Mouse (Mus musculus) hindbrain, embryonic 11.5 days (tissue): Measurements from ENCODE around the gene Cd79b. TPM values are rescaled to one million over a fixed set of nuclear protein-coding genes. Genes with fewer than 3 reads are reported as not detected.

Experiments used
- ATAC-seq: fragments of 200-750 bp; cut with Nextera tagmentation; 2 replicates; pipeline ENCODE4 v1.8.0; 2017; ENCODE audit warnings: mild to moderate bottlenecking, moderate TSS enrichment, moderate library complexity; ENCODE audit not compliant: low FRiP score
- DNase-seq: peaks from one replicate; pipeline ENCODE4 v3.0.0-alpha.2; 2015; ENCODE audit warnings: low spot score
- H3K27ac ChIP-seq: fragments of 300-500 bp; sonication (generic); 2 replicates; pipeline ENCODE4 v1.5.1; 2014; ENCODE audit warnings: mild to moderate bottlenecking, low read depth, low read length
- H3K27me3 ChIP-seq: fragments of 300-500 bp; sonication (generic); 2 replicates; pipeline ENCODE4 v1.6.1; 2014; ENCODE audit warnings: mild to moderate bottlenecking, low read length, moderate library complexity, mixed read lengths; ENCODE audit not compliant: control insufficient read depth, insufficient read depth
- H3K36me3 ChIP-seq: fragments of 300-500 bp; sonication (generic); 2 replicates; pipeline ENCODE4 v1.6.1; 2014; ENCODE audit warnings: mild to moderate bottlenecking, low read length, moderate library complexity, mixed read lengths; ENCODE audit not compliant: control insufficient read depth, insufficient read depth
- H3K4me1 ChIP-seq: fragments of 300-500 bp; sonication (generic); replicated peaks from 2 replicates; pipeline ENCODE4 v1.6.1; 2014; ENCODE audit warnings: low read length, mixed read lengths; ENCODE audit not compliant: control insufficient read depth, insufficient read depth
- H3K4me2 ChIP-seq: fragments of 300-500 bp; sonication (generic); replicated peaks from 2 replicates; pipeline ENCODE4 v1.6.1; 2014; ENCODE audit warnings: mild to moderate bottlenecking, low read depth, low read length
- H3K4me3 ChIP-seq: fragments of 300-500 bp; sonication (generic); 2 replicates; pipeline ENCODE4 v1.5.1; 2014; ENCODE audit warnings: low read depth, low read length
- H3K9ac ChIP-seq: fragments of 300-500 bp; sonication (generic); 2 replicates; pipeline ENCODE4 v1.6.1; 2014; ENCODE audit warnings: low read depth, low read length
- H3K9me3 ChIP-seq: fragments of 300-500 bp; sonication (generic); 2 replicates; pipeline ENCODE4 v1.6.1; 2016; ENCODE audit warnings: low read length; ENCODE audit not compliant: control insufficient read depth
- WGBS: fragments of 180-500 bp; shearing (Covaris S2); extraction: QIAGEN DNeasy Blood & Tissue Kit; methylation state at CpG from one replicate; pipeline ENCODE4 v1.1.7; 2014; 5-methylcytosine and 5-hydroxymethylcytosine counted together
- polyA plus RNA-seq: library from polyadenylated mRNA; unstranded; fragments of >200 nt; fragmentation: Nextera tagmentation; extraction: Ambion mirVana; gene quantifications from 2 replicates; pipeline ENCODE4 v1.2.1, GENCODE M21; 2014

Cd79b gene
- polyA plus RNA-seq, 1 experiment from 2014 or later, result 1.9 TPM

- H3K27me3 ChIP-seq, result no peaks in the 10 kb centered on the region
- H3K4me2 ChIP-seq, result no peak overlapping the region
- H3K4me1 ChIP-seq, result no peaks in the 10 kb centered on the region
- no peaks in the 10 kb centered on the region for H3K9me3 ChIP-seq
- no peak for ATAC-seq
- no peak overlapping the region for H3K9ac ChIP-seq
- no peak overlapping the region for H3K4me3 ChIP-seq
- no peaks in the 10 kb centered on the region for H3K36me3 ChIP-seq
- no peak for DNase-seq
- no peak overlapping the region for H3K27ac ChIP-seq
- 79% methylated on average over 11 of the region's 11 CpGs for WGBS
Measured at GRCm38 (mm10) chr11:106308162-106308561, 6.4 kb downstream of the Cd79b start.

GRCm38 (mm10) chr11:106307432-106307831 lies 7.1 kb downstream of the Cd79b start:
- H3K4me2 ChIP-seq, result no peak overlapping the region
- H3K9me3 ChIP-seq, result no peaks in the 10 kb centered on the region
- H3K36me3 ChIP-seq, result no peaks in the 10 kb centered on the region
- H3K27ac ChIP-seq, result no peak overlapping the region
- no peak overlapping the region for H3K9ac ChIP-seq
- WGBS, result 82% methylated on average over 5 of the region's 5 CpGs
- no peaks in the 10 kb centered on the region for H3K4me1 ChIP-seq
- no peak overlapping the region for H3K4me3 ChIP-seq
- no peaks in the 10 kb centered on the region for H3K27me3 ChIP-seq
- DNase-seq (no peak), ATAC-seq (no peak)

- no peak overlapping the region for H3K9ac ChIP-seq
- ATAC-seq (no peak), DNase-seq (no peak)
- H3K4me2 ChIP-seq, result no peak overlapping the region
- H3K36me3 ChIP-seq, result no peaks in the 10 kb centered on the region
- no peaks in the 10 kb centered on the region for H3K9me3 ChIP-seq
- no peak overlapping the region for H3K4me3 ChIP-seq
- no peaks in the 10 kb centered on the region for H3K27me3 ChIP-seq
- no peaks in the 10 kb centered on the region for H3K4me1 ChIP-seq
- no peak overlapping the region for H3K27ac ChIP-seq
- 83% methylated on average over 9 of the region's 9 CpGs for WGBS
Measured at GRCm38 (mm10) chr11:106306758-106307157, 7.8 kb downstream of the Cd79b start.

- Histone ChIP-seq H3K27ac (no peak overlapping the region), H3K4me3 (no peak overlapping the region), H3K9ac (no peak overlapping the region), H3K4me1 (no peaks in the 10 kb centered on the region), H3K36me3 (no peaks in the 10 kb centered on the region), H3K4me2 (no peak overlapping the region), H3K9me3 (no peaks in the 10 kb centered on the region), H3K27me3 (no peaks in the 10 kb centered on the region)
- ATAC-seq, result no peak
- 89% methylated on average over 3 of the region's 3 CpGs for WGBS
- no peak for DNase-seq
Measured at GRCm38 (mm10) chr11:106306065-106306385, 8.5 kb downstream of the Cd79b start.

- WGBS, result 79% methylated on average over 10 of the region's 10 CpGs
- no peak for ATAC-seq
Measured at GRCm38 (mm10) chr11:106305348-106306064, 9.1 kb downstream of the Cd79b start.

GRCm38 (mm10) chr11:106302634-106303033 lies 11.9 kb downstream of the Cd79b start:
- H3K9ac ChIP-seq, result no peak overlapping the region
- ATAC-seq (no peak), DNase-seq (peak; percentile 85)
- no peak overlapping the region for H3K27ac ChIP-seq
- 23% methylated on average over 2 of the region's 2 CpGs for WGBS
- no peak overlapping the region for H3K4me2 ChIP-seq
- no peaks in the 10 kb centered on the region for H3K36me3 ChIP-seq
- H3K9me3 ChIP-seq, result no peaks in the 10 kb centered on the region
- no peak overlapping the region for H3K4me3 ChIP-seq
- H3K4me1 ChIP-seq, result no peaks in the 10 kb centered on the region
- no peaks in the 10 kb centered on the region for H3K27me3 ChIP-seq

More at GRCm38 (mm10) chr11:106305348-106306064, 9.1 kb downstream of the Cd79b start:
- DNase-seq, result no peak
- H3K27ac ChIP-seq, result no peak overlapping the region
- no peaks in the 10 kb centered on the region for H3K36me3 ChIP-seq
- no peak overlapping the region for H3K4me3 ChIP-seq
- H3K9me3 ChIP-seq, result no peaks in the 10 kb centered on the region
- no peak overlapping the region for H3K9ac ChIP-seq
- no peaks in the 10 kb centered on the region for H3K4me1 ChIP-seq
- H3K4me2 ChIP-seq, result no peak overlapping the region
- no peaks in the 10 kb centered on the region for H3K27me3 ChIP-seq

- Histone ChIP-seq H3K4me2 (no peak within 1 kb of the TSS), H3K4me3 (no peak within 1 kb of the TSS), H3K4me1 (no peaks in the 10 kb centered on the region), H3K36me3 (no peaks in the 10 kb centered on the region), H3K9ac (no peak within 1 kb of the TSS), H3K27ac (no peak within 1 kb of the TSS), H3K9me3 (no peaks in the 10 kb centered on the region), H3K27me3 (no peaks in the 10 kb centered on the region)
- DNase-seq (no peak), ATAC-seq (no peak)
- 81% methylated on average over 9 of the region's 9 CpGs for WGBS
Measured at GRCm38 (mm10) chr11:106301765-106302164, 12.8 kb downstream of the Cd79b start, which contains the start of gene Gh. Gene Gh, minus strand, starts transcription at chr11:106301865.

- no peak overlapping the region for H3K27ac ChIP-seq
- no peaks in the 10 kb centered on the region for H3K27me3 ChIP-seq
- no peaks in the 10 kb centered on the region for H3K36me3 ChIP-seq
- H3K4me1 ChIP-seq, result no peaks in the 10 kb centered on the region
- ATAC-seq (no peak), DNase-seq (no peak)
- no peaks in the 10 kb centered on the region for H3K9me3 ChIP-seq
- H3K4me2 ChIP-seq, result no peak overlapping the region
- WGBS, result 84% methylated on average over 2 of the region's 2 CpGs
- H3K9ac ChIP-seq, result no peak overlapping the region
- no peak overlapping the region for H3K4me3 ChIP-seq
Measured at GRCm38 (mm10) chr11:106291861-106292260, 22.7 kb downstream of the Cd79b start.

- no peaks in the 10 kb centered on the region for H3K36me3 ChIP-seq
- 91% methylated on average over 5 of the region's 5 CpGs for WGBS
- no peaks in the 10 kb centered on the region for H3K27me3 ChIP-seq
- no peaks in the 10 kb centered on the region for H3K9me3 ChIP-seq
- DNase-seq, result no peak
- H3K27ac ChIP-seq, result no peak overlapping the region
- no peak overlapping the region for H3K4me2 ChIP-seq
- no peak for ATAC-seq
- H3K4me1 ChIP-seq, result no peaks in the 10 kb centered on the region
- H3K9ac ChIP-seq, result no peak overlapping the region
- no peak overlapping the region for H3K4me3 ChIP-seq
Measured at GRCm38 (mm10) chr11:106290376-106290775, 24.2 kb downstream of the Cd79b start.
